Mouse (Mus musculus) heart, embryonic 10.5 days (tissue): Measurements from ENCODE around the gene Aoc1. TPM values are rescaled to one million over a fixed set of nuclear protein-coding genes. Genes with fewer than 3 reads are reported as not detected.
"Not testable (repeated sequence)": the region's sequence is repeated elsewhere in the genome, so short reads cannot be mapped to it uniquely, and the experiment has no call there.

Experiments used
- DNase-seq: peaks from one replicate; pipeline ENCODE4 v3.0.0-alpha.2; 2017; ENCODE audit warnings: low spot score
- H3K27ac ChIP-seq: fragments of 300-500 bp; sonication (generic); 2 replicates; pipeline ENCODE4 v1.5.1; 2016; ENCODE audit warnings: mild to moderate bottlenecking
- H3K27me3 ChIP-seq: fragments of 300-500 bp; sonication (generic); 2 replicates; pipeline ENCODE4 v1.6.1; 2016; ENCODE audit warnings: mild to moderate bottlenecking; ENCODE audit not compliant: poor library complexity, insufficient read depth, severe bottlenecking
- H3K36me3 ChIP-seq: fragments of 300-500 bp; sonication (generic); 2 replicates; pipeline ENCODE4 v1.6.1; 2016; ENCODE audit warnings: mild to moderate bottlenecking, moderate library complexity
- H3K4me1 ChIP-seq: fragments of 300-500 bp; sonication (generic); 2 replicates; pipeline ENCODE4 v1.6.1; 2016; ENCODE audit warnings: mild to moderate bottlenecking
- H3K4me3 ChIP-seq: fragments of 300-500 bp; sonication (generic); 2 replicates; pipeline ENCODE4 v1.5.1; 2016; ENCODE audit warnings: mild to moderate bottlenecking, moderate library complexity
- H3K9me3 ChIP-seq: fragments of 300-500 bp; sonication (generic); 2 replicates; pipeline ENCODE4 v1.6.1; 2016; ENCODE audit warnings: mild to moderate bottlenecking, moderate library complexity
- WGBS: fragments of 180-500 bp; shearing (Covaris S2); methylation state at CpG from one replicate; pipeline ENCODE4 v1.1.7; 2016; 5-methylcytosine and 5-hydroxymethylcytosine counted together
- polyA plus RNA-seq: library from polyadenylated mRNA; unstranded; fragments of >200 nt; fragmentation: Nextera tagmentation; extraction: Ambion mirVana; gene quantifications from 2 replicates; pipeline ENCODE4 v1.2.1, GENCODE M21; 2016

The Aoc1 gene
- polyA plus RNA-seq, 1 experiment from 2014 or later: not detected

DNA sequence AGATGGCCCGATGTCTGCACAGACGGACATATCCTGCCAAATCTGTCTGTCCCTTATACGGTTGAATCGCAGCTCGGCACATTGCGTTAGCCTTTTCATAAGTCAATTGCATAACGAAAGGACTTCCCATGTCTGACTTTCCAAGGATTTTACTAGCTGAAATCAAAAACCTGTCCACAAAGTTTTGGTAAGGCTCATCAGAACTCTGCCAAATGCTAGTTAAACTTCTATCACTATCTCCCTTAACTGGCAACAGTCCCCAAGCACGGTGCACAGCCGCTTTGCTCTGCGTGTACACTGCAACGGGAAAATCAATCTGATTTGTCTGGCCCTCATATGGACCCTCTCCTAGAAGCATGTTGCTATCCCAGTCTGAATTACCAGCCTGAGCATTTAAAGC, 28.6 kb downstream of the Aoc1 start:
- H3K4me3 ChIP-seq, H3K27me3 ChIP-seq, H3K4me1 ChIP-seq, H3K27ac ChIP-seq, H3K36me3 ChIP-seq, H3K9me3 ChIP-seq: not testable (repeated sequence)
- 94% methylated on average over 11 of the region's 11 CpGs for WGBS
- peak; percentile 5 for DNase-seq

DNA sequence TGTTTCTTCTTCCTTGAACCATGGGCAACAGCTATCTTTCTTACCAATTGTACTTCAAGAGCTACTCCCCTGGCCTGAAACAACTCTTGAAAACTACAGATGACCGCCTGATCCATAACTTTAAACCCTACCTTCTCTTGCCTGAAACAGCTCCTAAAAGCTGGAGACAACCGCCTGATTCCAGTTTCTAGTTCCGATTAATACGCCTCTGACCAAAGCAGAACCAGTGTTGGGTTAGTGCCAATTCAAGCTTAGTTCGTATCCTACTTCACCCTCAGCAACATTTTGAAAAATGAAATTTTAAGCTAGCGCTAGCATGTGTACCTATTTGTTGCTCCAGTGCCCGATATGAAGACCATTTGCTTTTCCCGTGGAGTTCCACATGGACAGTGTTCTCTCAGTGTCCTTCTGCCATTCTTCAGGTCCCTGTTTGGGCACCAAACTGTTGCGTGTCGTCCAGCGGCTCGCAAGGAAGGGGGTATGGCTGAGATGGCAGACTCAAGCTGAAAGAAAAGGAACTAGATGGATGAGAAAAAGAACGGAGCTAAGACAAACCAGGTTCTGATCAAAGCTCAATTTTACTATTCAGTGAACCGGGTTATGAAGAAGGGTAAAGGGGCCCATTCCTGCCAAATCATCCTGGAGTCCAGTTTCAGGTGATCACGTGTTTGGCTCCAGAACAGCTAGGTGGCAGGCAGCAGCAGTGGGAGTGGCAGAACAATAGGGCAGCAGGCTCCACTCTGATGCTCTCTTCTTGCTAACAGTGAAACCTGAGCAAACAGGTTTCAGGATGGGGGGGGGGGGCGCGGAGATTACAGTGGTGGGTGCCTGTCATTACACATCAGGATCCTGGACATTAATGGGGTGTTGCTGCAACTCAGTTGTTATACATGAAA, 30.1 kb downstream of the Aoc1 start:
- WGBS: 88% methylated on average over 17 of the region's 17 CpGs
- Histone ChIP-seq H3K4me1 (peaks cover 8% of the 10 kb centered on the region; the same call in 1 of the 2 replicates), H3K27ac (no peak overlapping the region), H3K36me3 (no peaks in the 10 kb centered on the region), H3K4me3 (no peak overlapping the region), H3K9me3 (no peaks in the 10 kb centered on the region), H3K27me3 (no peaks in the 10 kb centered on the region)
- peak; percentile 35 for DNase-seq

DNA sequence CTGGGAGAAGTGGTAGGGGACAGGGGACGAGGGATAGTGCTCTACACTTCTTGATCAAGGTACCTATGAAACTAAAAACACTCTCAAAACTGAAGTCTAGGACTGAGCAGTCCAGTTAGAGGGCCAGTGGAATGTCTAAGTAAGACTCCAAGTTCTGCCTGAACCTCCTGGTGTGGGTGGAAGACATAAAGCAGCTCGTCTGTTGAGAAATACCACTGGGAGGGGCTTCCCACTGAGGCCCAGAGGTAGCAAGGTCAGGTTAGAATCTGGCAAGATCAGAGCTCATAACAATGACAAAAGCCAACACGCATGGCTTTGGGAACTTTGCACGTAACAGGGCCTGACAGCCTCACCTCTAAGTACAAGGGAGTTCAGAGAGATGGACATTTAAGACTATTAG, 30.7 kb downstream of the Aoc1 start:
- peaks cover 8% of the 10 kb centered on the region; the same call in 1 of the 2 replicates for H3K4me1 ChIP-seq
- peak; percentile 57 for DNase-seq
- H3K27me3 ChIP-seq: no peaks in the 10 kb centered on the region
- no peak overlapping the region for H3K27ac ChIP-seq
- no peaks in the 10 kb centered on the region for H3K36me3 ChIP-seq
- 83% methylated on average over 4 of the region's 4 CpGs for WGBS
- H3K9me3 ChIP-seq: no peaks in the 10 kb centered on the region
- H3K4me3 ChIP-seq: no peak overlapping the region

DNA sequence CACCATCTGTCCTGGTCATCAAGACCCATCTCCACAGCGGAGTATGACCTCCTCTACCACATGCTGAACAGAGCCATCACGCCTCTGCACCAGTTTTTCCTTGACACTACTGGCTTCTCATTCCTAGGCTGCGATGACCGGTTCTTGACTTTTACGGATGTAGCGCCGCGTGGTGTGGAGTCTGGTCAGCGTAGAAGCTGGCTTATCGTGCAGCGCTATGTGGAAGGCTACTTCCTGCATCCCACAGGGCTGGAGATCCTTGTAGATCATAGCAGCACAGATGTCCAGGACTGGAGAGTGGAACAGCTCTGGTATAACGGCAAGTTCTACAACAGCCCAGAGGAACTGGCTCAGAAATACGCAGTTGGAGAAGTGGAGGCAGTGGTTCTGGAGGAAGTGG, 32.9 kb downstream of the Aoc1 start:
- 82% methylated on average over 13 of the region's 13 CpGs for WGBS
- no peak overlapping the region for H3K27ac ChIP-seq
- H3K36me3 ChIP-seq: no peaks in the 10 kb centered on the region
- H3K9me3 ChIP-seq: no peaks in the 10 kb centered on the region
- DNase-seq: peak; percentile 35
- no peaks in the 10 kb centered on the region for H3K27me3 ChIP-seq
- no peak overlapping the region for H3K4me3 ChIP-seq
- peaks cover 8% of the 10 kb centered on the region; the same call in 1 of the 2 replicates for H3K4me1 ChIP-seq

DNA sequence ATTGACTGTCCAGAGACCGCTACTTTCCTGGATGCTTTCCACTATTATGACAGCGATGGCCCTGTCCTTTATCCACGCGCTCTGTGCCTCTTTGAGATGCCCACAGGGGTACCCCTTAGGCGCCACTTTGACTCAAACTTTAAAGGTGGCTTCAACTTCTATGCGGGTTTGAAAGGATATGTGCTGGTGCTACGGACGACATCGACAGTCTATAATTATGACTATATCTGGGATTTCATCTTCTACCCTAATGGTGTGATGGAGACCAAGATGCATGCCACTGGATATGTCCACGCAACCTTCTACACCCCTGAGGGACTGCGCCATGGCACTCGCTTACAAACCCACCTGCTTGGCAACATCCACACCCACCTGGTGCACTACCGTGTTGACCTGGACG, 33.7 kb downstream of the Aoc1 start:
- Histone ChIP-seq H3K36me3 (no peaks in the 10 kb centered on the region), H3K27ac (no peak overlapping the region), H3K4me3 (no peak overlapping the region), H3K9me3 (no peaks in the 10 kb centered on the region), H3K4me1 (peaks cover 8% of the 10 kb centered on the region; the same call in 1 of the 2 replicates), H3K27me3 (no peaks in the 10 kb centered on the region)
- peak; percentile 59 for DNase-seq
- WGBS: 91% methylated on average over 14 of the region's 14 CpGs

DNA sequence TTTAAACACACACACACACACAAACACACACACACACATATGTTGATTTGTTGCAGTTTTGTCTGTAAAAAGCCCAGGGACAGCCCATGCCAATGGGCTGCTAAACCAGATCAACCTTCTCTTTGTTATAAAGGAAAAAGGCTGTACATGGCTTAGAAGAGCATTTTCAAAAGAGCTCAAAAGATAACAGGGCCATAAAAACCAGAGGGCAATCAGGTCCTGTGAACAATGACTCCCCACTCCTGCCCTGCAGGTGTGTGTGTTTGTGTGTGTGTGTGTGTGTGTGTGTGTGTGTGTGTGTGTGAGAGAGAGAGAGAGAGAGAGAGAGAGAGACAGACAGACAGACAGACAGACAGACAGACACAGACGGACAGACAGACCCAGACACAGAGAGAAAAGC, 36.5 kb downstream of the Aoc1 start:
- Histone ChIP-seq H3K27ac (no peak overlapping the region), H3K36me3 (no peaks in the 10 kb centered on the region), H3K27me3 (no peaks in the 10 kb centered on the region), H3K4me3 (no peak overlapping the region), H3K9me3 (no peaks in the 10 kb centered on the region), H3K4me1 (peaks cover 8% of the 10 kb centered on the region; the same call in 1 of the 2 replicates)
- no peak for DNase-seq
- 63% methylated on average over 1 of the region's 1 CpGs for WGBS

DNA sequence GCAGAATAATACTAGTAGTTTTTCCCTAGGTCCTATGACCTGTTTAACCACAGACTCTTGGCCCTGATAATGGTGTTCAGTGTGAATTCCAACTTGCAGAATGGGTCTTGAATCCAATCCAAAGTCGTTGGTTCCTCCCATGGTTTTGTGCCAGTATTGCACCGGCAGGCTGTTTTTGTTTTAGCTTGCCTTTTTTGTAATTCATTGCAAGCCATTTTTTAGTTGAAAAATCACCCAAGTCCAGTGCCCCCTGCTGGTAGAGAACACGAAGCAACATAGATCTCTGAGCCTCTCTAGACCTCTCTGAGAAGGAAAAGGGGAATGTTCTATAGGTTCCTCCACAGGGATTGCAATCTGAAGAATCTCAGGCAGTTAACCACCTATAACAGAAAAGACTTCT, 39.3 kb downstream of the Aoc1 start:
- Histone ChIP-seq H3K27ac (no peak overlapping the region), H3K4me1 (peaks cover 4% of the 10 kb centered on the region; the same call in 1 of the 2 replicates), H3K27me3 (no peaks in the 10 kb centered on the region), H3K4me3 (no peak overlapping the region), H3K36me3 (no peaks in the 10 kb centered on the region), H3K9me3 (no peaks in the 10 kb centered on the region)
- peak; percentile 65 for DNase-seq
- 45% methylated on average over 3 of the region's 3 CpGs for WGBS

DNA sequence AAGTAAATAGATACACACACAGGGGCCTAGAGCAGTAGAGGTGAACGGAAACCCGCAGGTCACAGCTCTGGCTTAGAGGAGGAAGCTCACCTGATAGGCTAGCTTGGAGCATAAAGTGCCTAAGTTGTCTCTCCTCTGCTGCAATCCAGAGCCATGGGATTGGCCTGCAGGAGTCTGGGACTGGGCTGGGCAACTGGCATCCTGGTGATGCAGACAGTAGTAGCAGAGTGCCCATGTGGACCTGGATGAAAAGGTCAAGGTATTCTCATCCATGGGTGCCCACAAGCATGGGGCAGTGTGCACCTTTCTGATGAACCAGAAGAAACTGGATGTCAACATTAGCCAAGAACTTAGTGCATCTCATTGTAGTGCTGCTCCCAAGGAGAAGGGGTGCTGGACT, 40.9 kb downstream of the Aoc1 start:
- WGBS: 94% methylated on average over 2 of the region's 2 CpGs
- peak; percentile 39 for DNase-seq
- Histone ChIP-seq H3K27ac (no peak overlapping the region), H3K4me3 (no peak overlapping the region), H3K9me3 (no peaks in the 10 kb centered on the region), H3K4me1 (no peaks in the 10 kb centered on the region), H3K27me3 (no peaks in the 10 kb centered on the region), H3K36me3 (no peaks in the 10 kb centered on the region)

DNA sequence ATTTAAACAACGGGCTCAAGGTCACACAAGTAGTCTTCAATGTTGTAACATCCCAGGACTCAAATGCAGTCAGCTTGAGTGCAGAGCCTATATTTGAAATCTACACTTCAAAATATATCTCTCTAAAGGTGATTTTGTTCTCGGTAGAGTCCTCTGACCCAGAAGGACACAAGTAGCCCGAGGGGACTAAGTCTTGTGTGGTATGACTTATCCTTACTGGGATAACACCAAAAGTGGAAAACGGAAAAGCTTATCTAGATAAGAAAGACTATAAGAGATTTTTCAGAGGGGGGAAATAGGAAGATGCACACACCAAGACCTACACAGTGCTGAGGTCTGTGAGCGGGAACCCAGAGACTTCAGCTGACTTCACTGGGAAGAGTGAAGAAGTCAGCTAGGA, 56.9 kb downstream of the Aoc1 start, which contains the start of gene 1600015I10Rik:
TSS of gene 1600015I10Rik (plus strand) at position 301 of the 400 bp plus-strand sequence.
- 80% methylated on average over 5 of the region's 5 CpGs for WGBS
- Histone ChIP-seq H3K36me3 (no peaks in the 10 kb centered on the region), H3K9me3 (no peaks in the 10 kb centered on the region), H3K4me1 (peaks cover 10% of the 10 kb centered on the region; the same call in 1 of the 2 replicates), H3K27me3 (no peaks in the 10 kb centered on the region), H3K27ac (no peak within 1 kb of the TSS), H3K4me3 (no peak within 1 kb of the TSS)
- DNase-seq: peak; percentile 11

DNA sequence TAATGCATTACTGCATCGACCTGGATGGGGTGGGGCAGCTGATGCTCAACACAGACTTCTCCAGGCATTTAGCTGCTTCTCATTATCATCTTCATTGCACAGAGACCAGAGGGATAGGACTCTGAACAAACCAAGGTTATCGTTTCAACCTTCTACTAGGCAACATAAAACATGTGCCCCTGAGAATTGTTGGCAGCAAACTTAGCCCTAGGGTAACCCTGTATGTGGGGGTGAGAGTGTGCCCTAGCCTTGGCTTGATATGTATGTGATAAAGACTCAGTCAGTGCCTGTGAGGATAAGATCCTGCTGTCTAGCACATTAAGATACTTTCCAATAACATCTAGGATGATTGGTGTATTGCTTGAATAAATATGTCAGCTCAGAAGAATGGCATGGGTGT, 76.9 kb downstream of the Aoc1 start:
- no peak overlapping the region for H3K27ac ChIP-seq
- 80% methylated on average over 2 of the region's 2 CpGs for WGBS
- H3K4me3 ChIP-seq: no peak overlapping the region
- no peaks in the 10 kb centered on the region for H3K27me3 ChIP-seq
- no peaks in the 10 kb centered on the region for H3K9me3 ChIP-seq
- no peaks in the 10 kb centered on the region for H3K36me3 ChIP-seq
- DNase-seq: peak; percentile 38
- no peaks in the 10 kb centered on the region for H3K4me1 ChIP-seq

DNA sequence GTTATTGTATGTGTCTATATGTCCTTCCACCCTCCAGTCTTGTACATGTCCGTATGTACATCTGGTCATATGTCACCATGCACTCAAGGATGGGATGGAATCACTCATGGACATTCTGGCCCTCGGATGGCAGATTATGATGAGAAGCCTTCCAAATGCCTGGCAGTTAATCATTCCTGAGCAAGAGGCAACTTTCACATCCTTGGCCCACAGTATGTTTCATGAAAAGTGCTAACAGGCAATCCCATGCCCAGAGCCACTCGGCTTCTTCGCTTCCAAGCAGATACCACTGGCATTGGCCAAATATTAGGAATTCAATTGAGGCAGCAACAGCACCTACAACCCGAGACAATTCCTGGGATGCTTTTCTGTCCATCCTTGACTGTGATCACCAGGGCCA, 78.0 kb downstream of the Aoc1 start:
- Histone ChIP-seq H3K4me3 (no peak overlapping the region), H3K4me1 (no peaks in the 10 kb centered on the region), H3K27me3 (no peaks in the 10 kb centered on the region), H3K36me3 (no peaks in the 10 kb centered on the region), H3K27ac (no peak overlapping the region), H3K9me3 (no peaks in the 10 kb centered on the region)
- 83% methylated on average over 5 of the region's 5 CpGs for WGBS
- DNase-seq: peak; percentile 67

DNA sequence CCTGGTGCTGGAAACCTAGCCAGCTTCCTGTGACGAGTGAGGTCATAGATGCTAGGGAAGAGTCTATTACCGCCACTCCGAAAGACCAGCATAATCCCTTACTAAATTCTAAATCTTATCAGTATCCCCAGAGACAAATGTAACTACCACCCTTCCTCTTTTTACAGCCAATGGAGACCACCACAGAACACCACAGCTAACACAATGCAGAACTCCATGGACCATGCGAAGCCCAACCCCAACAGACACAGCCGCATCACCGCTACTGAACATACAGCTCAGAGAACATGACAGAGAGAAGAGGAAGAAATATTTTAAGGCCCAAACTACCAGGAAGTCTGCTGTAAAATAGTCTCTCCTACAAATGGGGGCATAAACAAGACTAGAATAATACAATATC, 78.9 kb downstream of the Aoc1 start:
- H3K9me3 ChIP-seq: no peaks in the 10 kb centered on the region
- 82% methylated on average over 6 of the region's 6 CpGs for WGBS
- no peak overlapping the region for H3K4me3 ChIP-seq
- no peak overlapping the region for H3K27ac ChIP-seq
- DNase-seq: peak; percentile 36
- no peaks in the 10 kb centered on the region for H3K36me3 ChIP-seq
- no peaks in the 10 kb centered on the region for H3K4me1 ChIP-seq
- H3K27me3 ChIP-seq: no peaks in the 10 kb centered on the region

DNA sequence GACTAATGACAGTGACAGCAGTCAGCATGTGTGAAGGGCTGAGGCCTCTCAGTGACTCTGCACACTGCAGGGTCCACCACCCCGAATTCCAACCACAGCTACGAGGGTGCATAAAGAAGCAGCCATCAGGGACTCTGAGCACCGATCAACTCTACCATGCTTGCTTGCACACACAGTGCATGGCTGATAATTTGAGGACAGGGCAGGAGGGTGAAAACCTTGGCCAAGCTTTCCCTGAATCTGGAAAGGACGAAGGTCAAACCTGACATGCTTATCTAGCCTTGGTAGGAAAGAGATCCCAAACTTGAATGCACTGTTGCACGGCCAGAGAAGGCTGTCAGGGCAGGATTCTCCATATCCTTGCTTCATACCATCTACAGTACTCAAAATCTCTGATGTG, 80.5 kb downstream of the Aoc1 start:
- WGBS: 65% methylated on average over 5 of the region's 5 CpGs
- Histone ChIP-seq H3K27ac (no peak overlapping the region), H3K4me3 (no peak overlapping the region), H3K4me1 (no peaks in the 10 kb centered on the region), H3K27me3 (no peaks in the 10 kb centered on the region), H3K9me3 (no peaks in the 10 kb centered on the region), H3K36me3 (no peaks in the 10 kb centered on the region)
- DNase-seq: peak; percentile 48
